Mouse (Mus musculus): Measurements from ENCODE around the gene Tnfrsf19. TPM values are rescaled to one million over a fixed set of nuclear protein-coding genes. Genes with fewer than 3 reads are reported as not detected.

The Tnfrsf19 gene
- total RNA-seq, 2 experiments from 2014 or later = 65.3 to 92.6 TPM

- DNase-seq (ENCODE audit: extremely low spot score in 1 of 2, low spot score in 2 of 2) = no peak
- intact Hi-C loops (cut with DNase I) = no loop called here
Measured at GRCm38 (mm10) chr14:60984266-60984665, 62.0 kb downstream of the Tnfrsf19 start.

GRCm38 (mm10) chr14:60982126-60982525, 64.2 kb downstream of the Tnfrsf19 start:
- DNase-seq (ENCODE audit: extremely low spot score in 1 of 2, low spot score in 2 of 2) = no peak
- intact Hi-C loops (cut with DNase I) = no loop called here

GRCm38 (mm10) chr14:60980244-60980887, 65.9 kb downstream of the Tnfrsf19 start:
- DNase-seq (ENCODE audit: extremely low spot score in 1 of 2, low spot score in 2 of 2) = no peak
- intact Hi-C loops (cut with DNase I) = no loop called here

GRCm38 (mm10) chr14:60978129-60978528, 68.2 kb downstream of the Tnfrsf19 start:
- intact Hi-C loops (cut with DNase I) = no loop called here
- DNase-seq (ENCODE audit: extremely low spot score in 1 of 2, low spot score in 2 of 2) = no peak

GRCm38 (mm10) chr14:60976231-60976630, 70.1 kb downstream of the Tnfrsf19 start:
- intact Hi-C loops (cut with DNase I) = no loop called here
- DNase-seq (ENCODE audit: extremely low spot score in 1 of 2, low spot score in 2 of 2) = no peak

GRCm38 (mm10) chr14:60975736-60976135, 70.6 kb downstream of the Tnfrsf19 start:
- intact Hi-C loops (cut with DNase I) = no loop called here
- no peak for DNase-seq (ENCODE audit: extremely low spot score in 1 of 2, low spot score in 2 of 2)

- DNase-seq (ENCODE audit: extremely low spot score in 1 of 2, low spot score in 2 of 2) = no peak
- intact Hi-C loops (cut with DNase I) = no loop called here
Measured at GRCm38 (mm10) chr14:60970961-60971360, 75.3 kb downstream of the Tnfrsf19 start.

- no peak for DNase-seq (ENCODE audit: extremely low spot score in 1 of 2, low spot score in 2 of 2)
- intact Hi-C loops (cut with DNase I) = no loop called here
Measured at GRCm38 (mm10) chr14:60966061-60966460, 80.2 kb downstream of the Tnfrsf19 start.

GRCm38 (mm10) chr14:60964016-60964810, 82.1 kb downstream of the Tnfrsf19 start:
- DNase-seq (ENCODE audit: extremely low spot score in 1 of 2, low spot score in 2 of 2) = no peak
- intact Hi-C loops (cut with DNase I) = no loop called here

- intact Hi-C loops (cut with DNase I) = no loop called here
- DNase-seq (ENCODE audit: extremely low spot score in 1 of 2, low spot score in 2 of 2) = no peak
Measured at GRCm38 (mm10) chr14:60957611-60958157, 88.6 kb downstream of the Tnfrsf19 start.

- intact Hi-C loops (cut with DNase I) = no loop called here
- DNase-seq (ENCODE audit: extremely low spot score in 1 of 2, low spot score in 2 of 2) = no peak
Measured at GRCm38 (mm10) chr14:60937481-60938039, 108.7 kb downstream of the Tnfrsf19 start.

- intact Hi-C loops (cut with DNase I) = no loop called here
- no peak for DNase-seq (ENCODE audit: extremely low spot score in 1 of 2, low spot score in 2 of 2)
Measured at GRCm38 (mm10) chr14:60935705-60936104, 110.6 kb downstream of the Tnfrsf19 start.

- no peak for DNase-seq (ENCODE audit: extremely low spot score in 1 of 2, low spot score in 2 of 2)
- intact Hi-C loops (cut with DNase I) = no loop called here
Measured at GRCm38 (mm10) chr14:60926011-60926410, 120.3 kb downstream of the Tnfrsf19 start.

GRCm38 (mm10) chr14:60916661-60917060, 129.6 kb downstream of the Tnfrsf19 start:
- intact Hi-C loops (cut with DNase I) = no loop called here
- DNase-seq (ENCODE audit: extremely low spot score in 1 of 2, low spot score in 2 of 2) = no peak

Other genes starting within 250 kb of the Tnfrsf19 start
- 10 to 100 TPM; 56.8 to 59.6 TPM for gene Sacs, start 92.0 kb upstream of the Tnfrsf19 start, total RNA-seq (2021)
- under 1 TPM in 1 of 2 experiments, not detected in 1; 0.17 TPM for gene Sgcg, start 212.0 kb upstream of the Tnfrsf19 start, total RNA-seq (2021)